Mouse (Mus musculus) megakaryocyte-erythroid progenitor cell, adult 5-6 weeks (primary cell): Measurements from ENCODE around the gene Sh2b2. TPM values are rescaled to one million over a fixed set of nuclear protein-coding genes. Genes with fewer than 3 reads are reported as not detected.
"Not testable (repeated sequence)": the region's sequence is repeated elsewhere in the genome, so short reads cannot be mapped to it uniquely, and the experiment has no call there.

ENCODE experiments used
- ATAC-seq: replicated peaks from 2 replicates; pipeline ENCODE4 v1.8.0; 2016; ENCODE audit warnings: mild to moderate bottlenecking, inconsistent platforms; ENCODE audit not compliant: severe bottlenecking, poor library complexity, low FRiP score, low TSS enrichment
- total RNA-seq, 2 experiments: library from RNA; stranded (forward) in 1 of 2; stranded (reverse) in 1 of 2; fragments of 200-1000, 215-1000 nt in 1 of 2; fragments of >200 nt in 1 of 2; fragmentation: Nextera tagmentation in 1 of 2; gene quantifications; 2 replicates each; pipeline ENCODE4 v1.2.3; 2014 to 2017

The Sh2b2 gene
- total RNA-seq, 2 experiments from 2014 or later, result 0.09 to 1.7 TPM

- 0 out of 2 replicates have a peak, but pooled peaks have one; percentile 11 for ATAC-seq
Observed at GRCm38 (mm10) chr5:136243851-136244761, 2.2 kb downstream of the Sh2b2 start.

DNA sequence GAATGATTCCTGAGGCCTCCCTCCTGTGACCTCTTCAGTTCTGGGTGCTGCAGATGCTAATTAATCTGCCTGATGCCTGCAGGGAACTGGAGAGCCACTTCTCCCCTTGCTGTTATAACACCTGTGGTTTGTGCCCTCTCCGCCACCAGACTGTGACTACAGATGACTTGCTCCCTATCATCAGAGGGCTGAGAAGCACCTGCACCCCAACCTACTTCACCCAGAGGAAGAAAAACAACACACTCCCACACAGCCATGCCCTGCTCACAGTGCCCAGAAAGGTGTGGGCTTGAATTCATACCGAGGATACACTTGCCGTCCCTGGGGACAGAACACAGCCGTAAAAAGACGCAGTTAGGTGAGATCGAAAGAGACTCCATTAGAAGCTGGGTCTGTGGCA lies 5.2 kb downstream of the Sh2b2 start:
- ATAC-seq, result no peak

DNA sequence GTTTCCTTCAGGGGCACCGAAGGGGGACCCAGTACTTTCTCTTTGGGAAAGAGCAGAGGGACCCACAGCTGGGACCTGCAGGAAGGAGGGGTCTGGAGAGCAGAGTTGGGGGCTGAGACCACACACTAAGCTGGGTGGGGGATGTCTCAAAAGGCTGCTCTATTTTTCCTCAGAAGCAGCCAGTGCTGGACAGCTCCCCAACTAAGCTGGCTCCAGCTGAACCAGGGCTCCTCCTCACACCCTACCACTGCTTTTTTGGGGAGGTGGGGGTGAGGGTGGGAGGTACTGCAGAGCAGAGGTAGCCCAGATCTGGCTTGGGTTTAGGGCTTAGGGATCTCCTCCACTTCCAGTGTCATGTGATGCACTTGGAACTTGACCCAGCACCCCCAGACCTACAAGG lies 6.0 kb downstream of the Sh2b2 start:
- no peak for ATAC-seq

DNA sequence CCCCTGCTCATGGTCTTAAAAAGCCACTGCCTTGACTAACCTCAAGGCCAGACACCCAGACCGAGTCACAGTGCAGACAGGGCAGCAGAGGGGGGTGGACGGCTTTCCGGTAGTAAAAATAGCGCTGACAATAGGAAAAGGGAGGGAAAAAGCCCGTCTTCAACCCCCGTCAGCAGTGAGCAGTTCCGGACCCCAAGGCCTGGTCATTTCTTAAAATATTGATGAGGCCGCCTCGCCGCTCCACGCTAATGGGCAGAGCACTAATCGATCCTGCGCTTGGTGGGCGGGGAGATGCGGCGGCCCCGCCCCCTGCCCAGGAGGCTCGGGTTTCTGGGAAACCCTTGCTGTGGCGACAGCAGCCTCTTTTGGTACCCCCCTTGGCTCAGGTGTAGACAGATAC lies 8.7 kb downstream of the Sh2b2 start:
- 0 out of 2 replicates have a peak, but pooled peaks have one; percentile 15 for ATAC-seq

GRCm38 (mm10) chr5:136236611-136237010 lies 9.7 kb downstream of the Sh2b2 start:
- no peak for ATAC-seq

- no peak for ATAC-seq
Observed at GRCm38 (mm10) chr5:136230348-136231035, 15.9 kb downstream of the Sh2b2 start.

DNA sequence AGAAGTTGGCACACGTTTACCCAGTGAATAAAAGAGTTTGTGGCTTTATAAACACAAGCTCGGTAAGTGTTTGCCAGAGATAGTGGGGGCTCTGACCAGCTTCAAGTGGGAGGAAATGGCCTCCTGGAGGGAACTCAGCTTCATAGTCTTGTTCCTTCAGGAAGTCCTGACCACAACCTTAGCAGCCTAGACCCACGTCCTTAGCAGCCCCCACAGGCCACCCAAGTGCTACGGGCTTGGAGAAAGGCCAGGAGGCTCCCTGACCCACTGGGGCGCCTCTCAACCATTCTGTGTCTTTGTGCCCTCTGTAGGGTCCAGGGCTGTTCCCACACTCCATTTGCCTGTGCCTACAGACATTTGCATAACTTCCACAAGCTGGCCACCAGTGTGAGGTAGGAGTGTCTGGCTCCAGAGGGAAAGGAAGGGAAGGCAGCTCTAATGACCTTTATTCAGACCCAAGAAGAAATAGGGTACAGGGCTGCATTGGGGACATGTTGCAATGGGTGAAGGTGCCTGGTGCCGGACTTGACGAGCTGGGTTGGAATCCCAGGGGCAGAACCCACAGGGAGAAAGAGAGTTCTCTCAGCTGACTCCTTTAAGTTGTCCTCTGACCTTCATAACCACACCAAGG lies 20.0 kb downstream of the Sh2b2 start:
- peak; percentile 43; the same call in 1 of the 2 replicates for ATAC-seq

DNA sequence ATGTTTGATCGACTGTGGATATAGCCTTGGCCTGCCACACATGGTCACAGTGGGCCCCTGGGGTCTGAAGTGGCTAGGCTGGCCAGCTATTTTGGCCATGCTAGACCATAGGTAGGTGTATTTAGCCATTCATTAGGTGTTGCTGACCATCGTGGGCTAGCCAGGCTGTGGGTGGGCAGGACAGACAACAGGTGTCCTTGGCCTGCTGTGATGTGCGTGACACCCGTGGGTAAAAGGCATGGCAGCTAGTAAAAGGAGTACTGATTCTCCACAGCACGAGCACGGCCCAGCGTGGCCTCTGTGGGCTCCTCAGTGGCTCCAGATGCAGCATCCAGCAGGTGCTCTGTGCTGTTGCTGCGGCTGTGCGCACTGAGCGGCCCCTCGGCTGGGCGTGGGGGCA lies 27.8 kb downstream of the Sh2b2 start:
- no peak for ATAC-seq

DNA sequence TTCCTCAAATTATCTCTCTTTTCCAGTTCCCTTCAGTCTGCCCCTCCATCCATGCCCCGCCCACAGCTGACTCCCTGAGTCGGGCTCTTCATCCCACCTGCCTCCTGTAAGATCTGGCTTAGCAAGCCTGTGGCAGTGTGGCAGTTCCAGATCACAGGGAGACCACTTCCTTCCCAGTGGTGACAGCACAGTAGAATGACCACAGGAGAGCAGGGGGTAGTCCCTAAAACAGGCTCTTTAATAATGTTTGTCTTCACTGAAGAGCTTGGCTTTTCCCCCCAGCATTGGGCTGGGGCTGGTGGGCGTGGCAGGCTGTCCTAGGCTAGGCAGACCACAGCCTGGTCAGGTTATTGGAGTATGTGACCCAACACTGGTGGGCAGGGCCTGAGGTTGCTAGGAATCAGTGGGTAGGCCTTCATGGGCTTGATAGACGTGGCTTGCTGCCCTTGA lies 28.4 kb downstream of the Sh2b2 start:
- no peak for ATAC-seq

- ATAC-seq, result no peak
Observed at GRCm38 (mm10) chr5:136217004-136217665, 29.2 kb downstream of the Sh2b2 start.

DNA sequence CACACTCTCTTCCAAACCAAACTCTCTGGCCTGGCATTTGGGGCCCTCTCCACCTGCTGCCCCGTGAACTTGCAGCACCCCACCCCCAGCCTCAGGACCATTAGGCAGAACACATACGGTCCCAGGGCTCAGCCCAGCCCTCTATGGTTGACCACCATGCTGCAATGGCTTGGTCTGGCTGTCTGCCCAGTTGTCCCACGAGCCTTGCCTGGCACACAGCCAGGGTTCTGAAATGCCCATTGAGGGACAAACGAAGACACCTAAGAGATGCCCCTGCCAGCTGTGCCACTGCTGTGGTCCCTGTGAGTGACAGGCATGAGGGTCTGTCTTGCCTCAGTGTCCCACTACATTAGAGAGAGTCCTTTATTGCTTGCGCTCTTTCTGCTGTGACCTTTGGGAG lies 30.4 kb downstream of the Sh2b2 start:
- ATAC-seq, result no peak

DNA sequence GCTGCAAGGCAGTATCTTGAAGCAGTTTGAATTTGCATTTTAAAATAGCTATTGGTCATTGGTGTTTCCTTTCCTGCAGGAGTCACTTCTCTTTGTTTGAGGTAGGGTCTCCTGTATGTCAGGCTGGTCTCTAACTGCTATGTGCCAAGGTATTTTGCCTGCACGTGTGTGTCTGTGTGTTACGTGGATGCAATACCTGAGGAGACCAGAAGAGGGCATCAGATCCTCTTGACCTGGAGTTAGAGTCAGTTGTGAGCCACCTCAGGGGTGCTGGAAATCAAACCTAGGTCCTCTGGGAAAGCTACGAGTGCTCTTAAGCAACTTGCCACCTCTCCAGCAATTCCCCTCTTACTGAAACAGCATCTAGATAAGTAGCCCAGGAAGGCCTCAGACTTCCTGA lies 31.1 kb downstream of the Sh2b2 start:
- ATAC-seq, result no peak

GRCm38 (mm10) chr5:136213716-136214115 lies 32.6 kb downstream of the Sh2b2 start:
- no peak for ATAC-seq

DNA sequence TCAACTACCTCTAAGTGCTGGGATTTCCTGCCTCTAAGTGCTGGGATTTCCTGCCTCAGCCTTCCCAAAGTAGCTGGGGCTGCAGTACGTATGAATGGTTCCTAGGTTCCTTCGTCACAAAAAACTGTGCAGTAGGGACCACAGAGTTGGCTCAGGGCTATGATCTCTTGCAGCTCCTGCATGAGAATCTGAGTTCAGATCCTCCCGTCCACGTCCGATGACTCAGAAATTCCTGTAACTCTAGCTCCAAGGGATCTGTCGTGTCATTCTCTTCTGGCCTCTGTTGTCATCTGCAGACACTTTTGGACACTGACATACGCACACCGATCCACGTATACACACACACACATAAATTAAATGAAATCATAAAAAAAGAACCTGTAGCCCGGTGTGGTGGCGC lies 33.6 kb downstream of the Sh2b2 start:
- ATAC-seq, result no peak

DNA sequence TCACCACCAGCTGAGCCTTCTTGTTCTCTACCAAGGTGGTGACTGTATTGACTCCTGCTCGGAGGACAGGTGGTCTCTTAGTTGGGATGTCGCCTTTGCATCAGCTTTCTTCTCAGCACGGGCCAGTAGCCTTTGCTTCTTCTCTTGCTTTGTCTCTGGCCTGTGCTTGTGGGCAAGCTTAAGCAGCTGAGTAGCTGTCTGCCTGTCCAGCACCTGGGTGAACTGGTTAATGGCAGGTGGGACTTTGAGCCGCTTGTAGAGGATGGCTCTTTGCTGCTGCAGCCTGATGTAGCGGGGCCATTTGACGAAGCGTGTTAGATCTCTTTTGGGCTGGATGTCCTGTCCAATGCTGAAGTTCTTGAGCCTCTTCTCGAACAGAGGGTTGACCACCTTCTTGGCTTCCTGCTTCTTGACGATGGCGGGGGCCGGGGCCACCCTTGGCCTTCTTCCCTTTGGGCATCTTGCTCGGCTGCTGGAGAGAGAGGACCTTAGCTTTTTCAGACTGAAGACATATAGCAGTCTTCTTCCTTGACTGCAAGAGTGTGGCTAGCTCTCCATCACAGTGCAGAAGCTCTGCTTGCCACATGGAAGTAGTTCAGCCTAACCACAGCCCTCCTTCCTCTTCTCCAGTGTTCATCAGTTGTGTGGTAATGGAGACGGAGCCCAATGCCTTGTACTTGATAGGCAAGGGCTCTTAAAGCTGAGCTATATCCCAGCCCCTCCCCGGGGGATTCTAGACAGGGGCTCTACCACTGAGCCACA lies 34.8 kb downstream of the Sh2b2 start:
- ATAC-seq, result not testable (repeated sequence)

GRCm38 (mm10) chr5:136210549-136210948 lies 35.8 kb downstream of the Sh2b2 start:
- no peak for ATAC-seq

DNA sequence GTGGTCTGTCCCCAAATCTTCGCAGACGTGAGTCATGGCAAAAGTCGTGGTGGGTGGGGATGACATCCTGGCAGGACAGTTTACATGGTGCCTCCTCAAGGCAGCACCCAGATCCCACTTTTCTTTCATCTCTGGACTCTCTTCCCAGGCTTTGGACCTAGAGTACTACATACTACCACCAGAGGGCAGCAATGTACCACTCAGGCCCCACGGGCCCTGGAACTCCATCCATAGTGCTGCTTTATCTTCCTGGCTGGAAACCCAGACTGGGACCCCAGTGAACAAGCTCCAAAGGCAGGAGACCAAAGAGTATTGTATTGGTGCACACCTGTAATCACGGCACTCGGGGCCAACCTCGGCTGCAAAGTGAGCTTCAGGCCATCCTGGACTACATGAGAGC lies 44.5 kb downstream of the Sh2b2 start:
- peak; percentile 50 for ATAC-seq

DNA sequence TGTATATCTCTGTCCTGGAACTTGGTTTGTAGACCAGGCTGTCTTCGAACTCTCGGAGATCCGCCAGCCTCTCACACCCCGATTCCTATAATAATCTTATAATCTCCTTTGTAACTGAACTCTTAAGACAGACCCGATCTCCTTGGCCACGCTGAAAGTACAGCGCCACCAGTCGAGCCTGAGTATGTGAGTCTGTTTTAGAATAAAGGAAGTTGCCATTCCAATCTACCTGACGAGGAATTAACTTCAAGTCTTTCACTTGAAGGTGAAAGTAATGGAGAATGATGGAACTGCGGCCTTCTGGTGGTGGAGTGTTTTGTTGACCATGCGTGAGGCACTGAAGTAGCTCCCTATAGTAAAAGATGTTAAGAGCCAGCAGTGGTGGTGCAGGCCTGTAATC lies 46.8 kb downstream of the Sh2b2 start:
- no peak for ATAC-seq
